Mouse (Mus musculus) embryonic facial prominence, embryonic 11.5 days (tissue): ENCODE measurements around the gene Tbc1d12. TPM values are rescaled to one million over a fixed set of nuclear protein-coding genes. Genes with fewer than 3 reads are reported as not detected.

ENCODE experiments used
- ATAC-seq: fragments of 200-750 bp; cut with Nextera tagmentation; replicated peaks from 2 replicates; pipeline ENCODE4 v1.8.0; 2017; ENCODE audit warnings: low read depth; ENCODE audit not compliant: insufficient number of reproducible peaks, low FRiP score, low TSS enrichment
- DNase-seq: peaks from one replicate; pipeline ENCODE4 v3.0.0-alpha.2; 2015; ENCODE audit warnings: low spot score
- H3K27ac ChIP-seq: fragments of 300-500 bp; sonication (generic); replicated peaks from 2 replicates; pipeline ENCODE4 v1.5.1; 2014; ENCODE audit warnings: mild to moderate bottlenecking, low read depth, low read length, control low read depth
- H3K27me3 ChIP-seq: fragments of 300-500 bp; sonication (generic); 2 replicates; pipeline ENCODE4 v1.6.1; 2014; ENCODE audit warnings: mild to moderate bottlenecking, low read length, moderate library complexity, mixed read lengths; ENCODE audit not compliant: control insufficient read depth, insufficient read depth
- H3K36me3 ChIP-seq: fragments of 300-500 bp; sonication (generic); replicated peaks from 2 replicates; pipeline ENCODE4 v1.6.1; 2014; ENCODE audit warnings: low read depth, mild to moderate bottlenecking, low read length, moderate library complexity, mixed read lengths; ENCODE audit not compliant: control insufficient read depth, insufficient read depth
- H3K4me1 ChIP-seq: fragments of 300-500 bp; sonication (generic); 2 replicates; pipeline ENCODE4 v1.6.1; 2014; ENCODE audit warnings: low read length, mixed read lengths; ENCODE audit not compliant: control insufficient read depth, insufficient read depth
- H3K4me2 ChIP-seq: fragments of 300-500 bp; sonication (generic); 2 replicates; pipeline ENCODE4 v1.6.1; 2014; ENCODE audit warnings: low read depth, mild to moderate bottlenecking, control low read depth, low read length, moderate library complexity
- H3K4me3 ChIP-seq: fragments of 300-500 bp; sonication (generic); 2 replicates; pipeline ENCODE4 v1.5.1; 2014; ENCODE audit warnings: low read depth, low read length, control low read depth
- H3K9ac ChIP-seq: fragments of 300-500 bp; sonication (generic); replicated peaks from 2 replicates; pipeline ENCODE4 v1.6.1; 2014; ENCODE audit warnings: mild to moderate bottlenecking, control low read depth, low read length
- H3K9me3 ChIP-seq: fragments of 300-500 bp; sonication (generic); replicated peaks from 2 replicates; pipeline ENCODE4 v1.6.1; 2016; ENCODE audit warnings: mild to moderate bottlenecking, low read length, inconsistent platforms, mixed read lengths; ENCODE audit not compliant: control insufficient read depth
- WGBS: fragments of 180-500 bp; shearing (Covaris S2); extraction: QIAGEN DNeasy Blood & Tissue Kit; methylation state at CpG from one replicate; pipeline ENCODE4 v1.1.7; 2014; 5-methylcytosine and 5-hydroxymethylcytosine counted together
- polyA plus RNA-seq: library from polyadenylated mRNA; unstranded; fragments of >200 nt; fragmentation: Nextera tagmentation; extraction: Ambion mirVana; gene quantifications from 2 replicates; pipeline ENCODE4 v1.2.1, GENCODE M21; 2014

Tbc1d12 gene
- 2.4 and 3.3 TPM in 2 replicates for polyA plus RNA-seq

DNA sequence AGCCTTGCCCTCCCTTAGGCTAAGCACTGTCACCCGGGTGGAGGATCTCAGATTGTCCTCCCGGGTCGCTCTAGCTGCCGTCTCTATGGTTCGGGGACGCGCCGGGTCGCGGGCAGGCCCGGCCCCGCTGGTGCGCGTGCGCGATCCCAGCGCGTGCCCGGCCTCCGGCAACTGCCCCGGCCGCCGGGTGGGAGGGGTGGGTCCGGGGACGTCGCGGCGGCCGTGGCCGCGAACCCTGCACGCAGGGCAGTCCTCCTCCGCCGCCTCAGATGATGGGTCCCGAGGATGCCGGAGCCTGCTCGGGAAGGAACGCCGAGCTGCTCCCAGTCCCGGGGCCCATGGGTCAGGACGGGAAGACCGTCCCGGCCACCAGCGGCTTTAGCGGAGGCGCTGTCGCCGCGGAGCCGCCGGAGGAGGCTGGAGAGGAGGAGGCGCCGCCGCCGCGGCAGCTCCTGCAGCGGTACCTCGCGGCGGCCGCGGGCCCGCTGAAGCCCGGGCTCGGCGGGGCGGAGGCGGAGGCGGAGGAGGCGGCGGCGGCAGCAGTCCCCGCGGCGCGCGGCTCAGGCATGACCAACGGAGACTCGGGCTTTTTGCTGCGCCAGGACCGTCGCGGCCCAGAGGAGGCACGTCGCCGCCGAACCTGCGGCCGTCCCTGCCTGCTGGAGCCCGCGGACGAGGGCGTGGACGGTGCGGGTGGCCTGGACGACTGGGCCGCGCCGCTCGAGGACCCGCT, at the start of gene Tbc1d12:
TSS of gene Tbc1d12 (plus strand) at position 142 of the 733 bp plus-strand sequence.
- peak within 1 kb of the TSS; percentile 80 for H3K9ac ChIP-seq
- peak within 1 kb of the TSS; percentile 83 for H3K4me3 ChIP-seq
- no peaks in the 10 kb centered on the region for H3K4me1 ChIP-seq
- no peaks in the 10 kb centered on the region for H3K27me3 ChIP-seq
- ATAC-seq, result peak; percentile 92
- no peaks in the 10 kb centered on the region for H3K9me3 ChIP-seq
- WGBS, result under 1% methylated on average over 52 of the region's 101 CpGs
- H3K36me3 ChIP-seq, result no peaks in the 10 kb centered on the region; the same call in 1 of the 2 replicates
- peak within 1 kb of the TSS; percentile 41 for H3K4me2 ChIP-seq
- peak within 1 kb of the TSS; percentile 66 for H3K27ac ChIP-seq
- peak; percentile 91 for DNase-seq

- H3K9me3 ChIP-seq, result no peaks in the 10 kb centered on the region
- no peak overlapping the region for H3K9ac ChIP-seq
- WGBS, result 86% methylated on average over 6 of the region's 6 CpGs
- no peaks in the 10 kb centered on the region for H3K4me1 ChIP-seq
- H3K36me3 ChIP-seq, result peaks cover 4% of the 10 kb centered on the region
- no peak for DNase-seq
- no peaks in the 10 kb centered on the region for H3K27me3 ChIP-seq
- ATAC-seq, result no peak
- no peak overlapping the region for H3K4me3 ChIP-seq
- H3K27ac ChIP-seq, result no peak overlapping the region
- H3K4me2 ChIP-seq, result no peak overlapping the region
These were observed 48.6 kb upstream of the Tbc1d12 start for GRCm38 (mm10) chr19:38787756-38788155.

DNA sequence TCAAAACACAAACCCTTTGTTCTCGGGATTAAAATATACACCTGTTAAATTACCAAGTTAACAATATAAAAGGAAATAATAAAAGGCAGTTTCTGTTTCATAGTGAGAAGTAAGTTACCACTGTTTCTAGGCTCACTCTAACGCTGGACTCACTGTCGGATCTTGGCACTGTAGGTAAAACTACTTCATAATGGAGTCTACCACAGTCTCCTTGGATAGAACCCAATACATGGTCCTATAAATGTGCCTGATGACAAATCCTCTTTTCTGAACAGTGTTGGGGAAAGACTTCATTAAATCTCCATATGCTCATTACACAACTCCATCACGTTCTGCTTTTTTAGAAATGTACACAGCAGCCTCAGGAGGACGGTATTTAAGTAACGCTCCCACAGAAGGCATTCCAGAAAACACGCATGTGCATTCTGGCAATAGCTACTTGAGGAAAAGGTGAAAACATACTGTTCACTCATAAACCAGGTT, 42.8 kb upstream of the Tbc1d12 start:
- Histone ChIP-seq H3K36me3 (peaks cover 4% of the 10 kb centered on the region), H3K27me3 (no peaks in the 10 kb centered on the region), H3K9ac (no peak overlapping the region), H3K4me2 (no peak overlapping the region), H3K27ac (no peak overlapping the region), H3K4me3 (no peak overlapping the region), H3K4me1 (no peaks in the 10 kb centered on the region), H3K9me3 (no peaks in the 10 kb centered on the region)
- no peak for ATAC-seq
- 95% methylated on average over 7 of the region's 7 CpGs for WGBS
- DNase-seq, result no peak

GRCm38 (mm10) chr19:38796546-38796945, 39.8 kb upstream of the Tbc1d12 start:
- ATAC-seq, result no peak
- H3K27ac ChIP-seq, result no peak overlapping the region
- H3K9ac ChIP-seq, result no peak overlapping the region
- no peaks in the 10 kb centered on the region for H3K4me1 ChIP-seq
- WGBS, result 85% methylated on average over 5 of the region's 5 CpGs
- DNase-seq, result no peak
- no peak overlapping the region for H3K4me3 ChIP-seq
- no peaks in the 10 kb centered on the region; the same call in none of the 2 replicates for H3K36me3 ChIP-seq
- H3K27me3 ChIP-seq, result no peaks in the 10 kb centered on the region
- H3K9me3 ChIP-seq, result no peaks in the 10 kb centered on the region
- H3K4me2 ChIP-seq, result no peak overlapping the region

- Histone ChIP-seq H3K36me3 (no peaks in the 10 kb centered on the region; the same call in 1 of the 2 replicates), H3K9ac (no peak overlapping the region), H3K9me3 (no peaks in the 10 kb centered on the region), H3K4me1 (no peaks in the 10 kb centered on the region), H3K27me3 (no peaks in the 10 kb centered on the region), H3K4me3 (no peak overlapping the region), H3K27ac (no peak overlapping the region), H3K4me2 (no peak overlapping the region)
- ATAC-seq (no peak), DNase-seq (no peak)
- WGBS, result 97% methylated on average over 1 of the region's 1 CpGs
These were observed 38.1 kb upstream of the Tbc1d12 start for GRCm38 (mm10) chr19:38798291-38798690.

GRCm38 (mm10) chr19:38798801-38799200, 37.6 kb upstream of the Tbc1d12 start:
- no peak for DNase-seq
- no peak for ATAC-seq
- no peaks in the 10 kb centered on the region for H3K9me3 ChIP-seq
- 90% methylated on average over 6 of the region's 6 CpGs for WGBS
- H3K9ac ChIP-seq, result no peak overlapping the region
- H3K4me3 ChIP-seq, result no peak overlapping the region
- H3K4me2 ChIP-seq, result no peak overlapping the region
- peaks cover 2% of the 10 kb centered on the region; the same call in 1 of the 2 replicates for H3K36me3 ChIP-seq
- no peaks in the 10 kb centered on the region for H3K4me1 ChIP-seq
- H3K27ac ChIP-seq, result no peak overlapping the region
- H3K27me3 ChIP-seq, result no peaks in the 10 kb centered on the region

DNA sequence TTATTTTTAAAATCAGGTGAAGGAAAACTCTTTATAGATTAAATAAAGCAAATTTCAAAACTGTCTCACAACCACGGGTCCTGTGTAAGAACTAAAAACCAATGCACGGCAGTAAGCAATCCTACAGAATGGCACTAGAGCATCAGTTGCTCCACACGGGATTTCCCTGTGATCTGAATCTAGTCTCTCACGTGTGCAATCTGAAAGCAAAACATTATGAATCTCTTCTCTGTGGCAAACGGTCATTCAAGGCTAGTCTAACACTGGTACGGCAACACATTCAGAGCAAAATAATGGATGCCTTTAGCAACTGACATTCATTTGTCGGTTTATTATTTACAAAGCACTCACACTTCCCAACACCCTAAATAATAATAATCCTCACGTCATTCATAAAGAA, 18.2 kb upstream of the Tbc1d12 start:
- WGBS, result 36% methylated on average over 8 of the region's 8 CpGs
- DNase-seq (no peak), ATAC-seq (no peak)
- Histone ChIP-seq H3K4me3 (peak overlapping the region; percentile 70), H3K27ac (no peak overlapping the region), H3K9ac (peak overlapping the region; percentile 76), H3K27me3 (no peaks in the 10 kb centered on the region), H3K4me1 (no peaks in the 10 kb centered on the region), H3K9me3 (no peaks in the 10 kb centered on the region), H3K4me2 (peak overlapping the region; percentile 63), H3K36me3 (no peaks in the 10 kb centered on the region; the same call in 1 of the 2 replicates)

DNA sequence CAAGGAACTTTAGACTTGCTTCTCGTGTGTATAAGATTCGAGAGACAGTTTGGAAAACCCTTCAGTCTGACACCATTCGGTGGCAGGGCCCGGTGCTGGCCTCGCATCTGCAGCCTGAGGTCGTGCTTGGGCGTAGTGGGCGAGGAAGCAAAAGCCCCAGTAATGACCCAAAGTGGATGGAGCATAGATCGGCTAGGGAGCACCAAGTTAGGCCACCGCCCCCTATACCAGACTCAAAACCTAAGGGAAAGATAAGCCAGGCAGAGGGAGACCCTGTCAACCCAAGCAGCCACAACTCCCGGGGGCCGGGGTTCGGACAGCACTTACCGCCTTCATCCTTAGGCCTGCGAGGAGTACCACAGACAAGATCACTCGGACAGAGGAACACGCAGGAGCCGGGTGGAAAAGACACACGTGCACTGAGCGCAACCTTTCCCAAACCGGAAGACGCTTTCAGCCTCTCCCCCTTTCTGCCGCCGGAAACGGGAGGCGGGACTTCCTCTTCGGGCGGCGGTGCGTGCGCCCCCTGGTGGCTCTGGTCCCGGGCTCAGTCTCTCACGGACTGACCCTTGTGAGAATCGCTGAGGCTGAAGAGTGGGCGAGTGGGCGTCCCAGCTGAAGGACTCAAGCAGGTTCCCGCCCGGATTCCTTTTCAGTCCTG, 17.5 kb upstream of the Tbc1d12 start, which contains the start of gene Noc3l:
TSS of gene Noc3l (minus strand) at position 472 of the 661 bp plus-strand sequence.
- Histone ChIP-seq H3K4me2 (peak within 1 kb of the TSS; percentile 63), H3K4me3 (peak within 1 kb of the TSS; percentile 70), H3K36me3 (no peaks in the 10 kb centered on the region; the same call in 1 of the 2 replicates), H3K9ac (peak within 1 kb of the TSS; percentile 76), H3K27me3 (no peaks in the 10 kb centered on the region), H3K4me1 (no peaks in the 10 kb centered on the region), H3K9me3 (no peaks in the 10 kb centered on the region), H3K27ac (0 out of 2 replicates have a peak within 1 kb of the TSS, but pooled peaks have one; percentile 47)
- peak; percentile 94 for DNase-seq
- WGBS, result under 1% methylated on average over 38 of the region's 38 CpGs
- ATAC-seq, result peak; percentile 95
